Mouse (Mus musculus) forebrain, embryonic 15.5 days (tissue): Measurements from ENCODE around the gene Zbtb22. TPM values are rescaled to one million over a fixed set of nuclear protein-coding genes. Genes with fewer than 3 reads are reported as not detected.
"Not testable (repeated sequence)": the region's sequence is repeated elsewhere in the genome, so short reads cannot be mapped to it uniquely, and the experiment has no call there.

Source experiments
- ATAC-seq: fragments of 200-750 bp; cut with Nextera tagmentation; replicated peaks from 2 replicates; pipeline ENCODE4 v1.8.0; 2017; ENCODE audit warnings: mild to moderate bottlenecking, moderate TSS enrichment, moderate library complexity
- H3K27ac ChIP-seq: fragments of 300-500 bp; sonication (generic); replicated peaks from 2 replicates; pipeline ENCODE4 v1.5.1; 2015; ENCODE audit warnings: mild to moderate bottlenecking, inconsistent platforms
- H3K27me3 ChIP-seq: fragments of 300-500 bp; sonication (generic); 2 replicates; pipeline ENCODE4 v1.6.1; 2015; ENCODE audit warnings: inconsistent platforms
- H3K36me3 ChIP-seq: fragments of 300-500 bp; sonication (generic); 2 replicates; pipeline ENCODE4 v1.6.1; 2015; ENCODE audit warnings: mild to moderate bottlenecking, inconsistent platforms
- H3K4me1 ChIP-seq: fragments of 300-500 bp; sonication (generic); 2 replicates; pipeline ENCODE4 v1.6.1; 2015; ENCODE audit warnings: inconsistent platforms
- H3K4me2 ChIP-seq: fragments of 300-500 bp; sonication (generic); replicated peaks from 2 replicates; pipeline ENCODE4 v1.6.1; 2015; ENCODE audit warnings: mild to moderate bottlenecking, inconsistent platforms
- H3K4me3 ChIP-seq: fragments of 300-500 bp; sonication (generic); 2 replicates; pipeline ENCODE4 v1.5.1; 2015; ENCODE audit warnings: mild to moderate bottlenecking, inconsistent platforms
- H3K9ac ChIP-seq: fragments of 300-500 bp; sonication (generic); replicated peaks from 2 replicates; pipeline ENCODE4 v1.6.1; 2015; ENCODE audit warnings: mild to moderate bottlenecking, inconsistent platforms
- H3K9me3 ChIP-seq: fragments of 300-500 bp; sonication (generic); 2 replicates; pipeline ENCODE4 v1.6.1; 2016; ENCODE audit warnings: inconsistent platforms
- WGBS: fragments of 180-500 bp; shearing (Covaris S2); methylation state at CpG from one replicate; pipeline ENCODE4 v1.1.7; 2015; ENCODE audit warnings: mixed read lengths; 5-methylcytosine and 5-hydroxymethylcytosine counted together
- polyA plus RNA-seq: library from polyadenylated mRNA; unstranded; fragments of >200 nt; fragmentation: Nextera tagmentation; extraction: Ambion mirVana; gene quantifications from 2 replicates; pipeline ENCODE4 v1.2.1, GENCODE M21; 2015

The Zbtb22 gene
- polyA plus RNA-seq, 1 experiment from 2014 or later, result 18.7 TPM

DNA sequence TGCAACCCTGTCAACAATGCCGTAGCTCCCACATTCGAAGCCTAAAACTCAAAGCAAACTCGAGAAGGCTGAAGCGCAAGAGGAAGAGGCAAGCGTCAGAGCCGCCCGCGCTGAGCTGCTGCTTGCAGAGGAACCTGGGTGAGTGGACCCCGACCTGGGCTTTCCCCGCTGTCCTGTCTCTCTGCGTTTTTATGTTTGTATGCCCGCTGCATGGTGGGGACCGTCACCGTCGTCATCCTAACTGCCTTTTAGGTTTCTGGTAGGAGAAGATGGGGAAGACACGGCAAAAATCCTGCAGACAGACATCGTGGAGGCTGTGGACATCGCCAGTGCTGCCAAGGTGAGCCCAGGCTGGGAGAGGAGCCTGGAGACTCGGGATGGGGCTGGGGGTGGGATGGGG, 25.7 kb downstream of the Zbtb22 start:
- ATAC-seq, result no peak
- Histone ChIP-seq H3K4me2 (peak overlapping the region; percentile 95), H3K4me1 (peaks cover 26% of the 10 kb centered on the region), H3K27ac (no peak overlapping the region), H3K4me3 (peak overlapping the region; percentile 77), H3K36me3 (peaks cover 47% of the 10 kb centered on the region), H3K9ac (peak overlapping the region; percentile 79), H3K27me3 (no peaks in the 10 kb centered on the region), H3K9me3 (no peaks in the 10 kb centered on the region)
- WGBS, result 62% methylated on average over 19 of the region's 19 CpGs

DNA sequence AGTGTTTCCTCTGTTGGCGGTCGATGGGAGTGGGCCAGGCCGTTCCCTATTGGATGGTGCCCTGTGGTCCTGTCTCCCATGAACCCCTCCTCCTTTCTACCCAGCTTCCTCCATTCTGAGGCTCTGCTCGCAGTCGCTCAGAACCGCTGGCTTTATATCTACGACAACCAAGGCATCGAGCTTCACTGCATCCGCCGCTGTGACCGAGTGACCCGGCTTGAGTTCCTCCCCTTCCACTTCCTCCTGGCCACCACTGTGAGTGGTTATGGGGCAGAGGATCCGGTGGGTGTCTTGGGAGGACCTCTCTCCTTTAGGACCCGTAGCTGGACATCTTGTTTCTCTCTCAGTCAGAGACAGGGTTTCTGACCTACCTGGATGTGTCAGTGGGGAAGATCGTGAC, 27.8 kb downstream of the Zbtb22 start:
- Histone ChIP-seq H3K36me3 (peaks cover 51% of the 10 kb centered on the region), H3K4me2 (no peak overlapping the region), H3K9me3 (no peaks in the 10 kb centered on the region), H3K27ac (no peak overlapping the region), H3K9ac (no peak overlapping the region), H3K4me3 (no peak overlapping the region), H3K27me3 (no peaks in the 10 kb centered on the region), H3K4me1 (peaks cover 26% of the 10 kb centered on the region)
- 96% methylated on average over 15 of the region's 15 CpGs for WGBS
- ATAC-seq, result no peak

GRCm38 (mm10) chr17:33947430-33948089, 31.9 kb downstream of the Zbtb22 start:
- Histone ChIP-seq H3K9ac (no peak overlapping the region), H3K4me2 (no peak overlapping the region), H3K9me3 (no peaks in the 10 kb centered on the region), H3K4me3 (no peak overlapping the region), H3K27me3 (no peaks in the 10 kb centered on the region), H3K4me1 (peaks cover 34% of the 10 kb centered on the region), H3K36me3 (peaks cover 56% of the 10 kb centered on the region), H3K27ac (no peak overlapping the region)
- no peak for ATAC-seq
- WGBS, result 91% methylated on average over 10 of the region's 10 CpGs

DNA sequence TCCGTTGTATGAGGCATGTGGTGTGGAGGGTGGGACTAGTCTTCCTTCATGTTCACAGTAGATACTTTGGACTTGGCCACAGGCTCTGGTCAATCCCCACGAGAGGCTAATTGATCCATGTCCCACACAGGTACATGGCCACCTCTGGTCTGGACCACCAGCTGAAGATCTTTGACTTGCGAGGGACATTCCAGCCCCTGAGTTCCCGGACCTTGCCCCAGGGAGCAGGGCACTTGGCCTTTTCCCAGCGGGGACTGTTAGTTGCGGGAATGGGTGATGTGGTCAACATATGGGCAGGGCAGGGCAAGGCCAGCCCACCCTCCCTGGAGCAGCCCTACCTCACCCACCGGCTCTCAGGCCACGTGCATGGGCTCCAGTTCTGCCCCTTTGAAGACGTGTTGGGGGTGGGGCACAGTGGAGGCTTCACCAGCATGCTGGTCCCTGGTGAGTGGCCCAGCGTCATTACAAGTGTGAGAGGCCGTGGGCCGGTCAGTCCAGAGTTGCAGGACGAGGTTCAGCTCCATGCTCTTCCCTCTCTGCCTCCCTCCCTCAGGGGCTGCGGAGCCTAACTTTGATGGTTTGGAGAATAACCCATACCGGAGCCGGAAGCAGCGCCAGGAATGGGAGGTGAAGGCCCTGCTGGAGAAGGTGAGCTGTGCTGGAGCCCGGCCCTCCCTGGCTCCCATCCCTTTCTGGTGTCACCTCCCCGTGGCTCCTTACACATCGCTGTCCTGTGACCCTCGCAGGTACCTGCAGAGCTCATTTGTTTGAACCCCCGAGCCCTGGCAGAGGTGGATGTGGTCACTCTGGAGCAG, 32.6 kb downstream of the Zbtb22 start:
- no peak for ATAC-seq
- Histone ChIP-seq H3K4me3 (no peak overlapping the region), H3K27ac (no peak overlapping the region), H3K9ac (no peak overlapping the region), H3K4me2 (no peak overlapping the region), H3K27me3 (no peaks in the 10 kb centered on the region), H3K36me3 (peaks cover 58% of the 10 kb centered on the region), H3K9me3 (no peaks in the 10 kb centered on the region), H3K4me1 (peaks cover 41% of the 10 kb centered on the region)
- WGBS, result 90% methylated on average over 22 of the region's 22 CpGs

GRCm38 (mm10) chr17:33948905-33949537, 33.3 kb downstream of the Zbtb22 start:
- no peak for ATAC-seq

DNA sequence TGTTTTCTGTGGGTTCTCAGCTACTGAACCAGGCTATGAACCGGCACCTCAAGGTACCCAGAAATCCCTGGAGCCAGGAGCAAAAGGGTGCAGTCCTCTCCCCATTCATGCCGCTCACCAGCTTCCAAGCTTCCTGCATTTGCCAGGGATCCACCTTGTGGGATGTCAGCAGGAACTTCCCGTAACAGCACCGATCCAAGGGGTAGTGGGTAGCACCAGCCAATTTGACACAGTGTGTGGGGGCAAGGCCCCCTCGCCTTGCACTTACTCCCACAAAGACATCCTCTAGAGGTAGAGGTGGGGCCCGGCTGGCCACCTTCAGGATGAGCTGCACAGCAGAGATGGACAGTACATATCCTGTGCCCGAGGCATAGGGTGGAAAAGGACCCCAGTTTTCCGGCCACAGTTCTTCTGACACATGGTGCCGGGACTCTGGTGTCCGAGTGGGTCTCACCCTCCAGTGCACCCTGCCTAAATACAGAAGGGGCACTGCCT, 34.5 kb downstream of the Zbtb22 start:
- Histone ChIP-seq H3K9ac (peak overlapping the region; percentile 71), H3K9me3 (no peaks in the 10 kb centered on the region), H3K4me1 (peaks cover 56% of the 10 kb centered on the region), H3K36me3 (peaks cover 45% of the 10 kb centered on the region), H3K27ac (peak overlapping the region; percentile 88; the same call in 1 of the 2 replicates), H3K4me2 (peak overlapping the region; percentile 93), H3K27me3 (no peaks in the 10 kb centered on the region), H3K4me3 (peak overlapping the region; percentile 57)
- WGBS, result 74% methylated on average over 10 of the region's 10 CpGs
- ATAC-seq, result no peak

More at GRCm38 (mm10) chr17:33948905-33949537, 33.3 kb downstream of the Zbtb22 start:
- H3K4me1 ChIP-seq, result peaks cover 48% of the 10 kb centered on the region
- H3K36me3 ChIP-seq, result peaks cover 57% of the 10 kb centered on the region
- H3K27me3 ChIP-seq, result no peaks in the 10 kb centered on the region
- no peak overlapping the region for H3K4me2 ChIP-seq
- H3K9ac ChIP-seq, result no peak overlapping the region
- H3K27ac ChIP-seq, result no peak overlapping the region
- no peaks in the 10 kb centered on the region for H3K9me3 ChIP-seq
- WGBS, result 91% methylated on average over 19 of the region's 19 CpGs
- H3K4me3 ChIP-seq, result no peak overlapping the region

- peaks cover 36% of the 10 kb centered on the region for H3K36me3 ChIP-seq
- ATAC-seq, result peak; percentile 78
- H3K4me3 ChIP-seq, result peak within 1 kb of the TSS; percentile 57
- WGBS, result 1% methylated on average over 45 of the region's 45 CpGs
- H3K4me2 ChIP-seq, result peak within 1 kb of the TSS; percentile 93
- no peaks in the 10 kb centered on the region for H3K9me3 ChIP-seq
- peak within 1 kb of the TSS; percentile 88 for H3K27ac ChIP-seq
- peak within 1 kb of the TSS; percentile 71 for H3K9ac ChIP-seq
- H3K27me3 ChIP-seq, result no peaks in the 10 kb centered on the region
- H3K4me1 ChIP-seq, result peaks cover 57% of the 10 kb centered on the region
Observed at GRCm38 (mm10) chr17:33951021-33951946, 35.6 kb downstream of the Zbtb22 start, which contains the start of gene B3galt4. TSS of gene B3galt4 (minus strand) at chr17:33951488.

DNA sequence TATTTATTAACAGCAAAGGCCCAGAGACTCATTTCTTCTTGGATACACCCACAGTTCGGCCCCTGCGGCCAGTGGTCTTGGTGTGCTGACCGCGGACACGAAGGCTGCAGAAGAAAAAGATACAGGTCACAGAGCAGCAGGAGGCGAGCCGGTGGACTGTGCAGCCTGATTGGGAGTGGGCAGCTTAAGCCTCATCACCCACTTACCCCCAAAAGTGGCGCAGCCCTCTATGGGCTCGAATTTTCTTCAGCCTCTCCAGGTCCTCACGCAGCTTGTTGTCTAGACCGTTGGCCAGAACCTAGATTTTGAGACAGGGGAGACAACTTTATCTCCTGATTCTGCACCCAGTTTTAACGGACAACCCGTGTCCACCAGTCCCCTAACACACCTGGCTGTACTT, 36.3 kb downstream of the Zbtb22 start:
- Histone ChIP-seq H3K4me2 (peak overlapping the region; percentile 93; the same call in 1 of the 2 replicates), H3K4me3 (peak overlapping the region; percentile 57; the same call in 1 of the 2 replicates), H3K27ac (peak overlapping the region; percentile 88; the same call in 1 of the 2 replicates), H3K36me3 (peaks cover 32% of the 10 kb centered on the region), H3K4me1 (peaks cover 65% of the 10 kb centered on the region)
- not testable (repeated sequence) for H3K9ac ChIP-seq, H3K27me3 ChIP-seq, H3K9me3 ChIP-seq, ATAC-seq
- 79% methylated on average over 13 of the region's 13 CpGs for WGBS

DNA sequence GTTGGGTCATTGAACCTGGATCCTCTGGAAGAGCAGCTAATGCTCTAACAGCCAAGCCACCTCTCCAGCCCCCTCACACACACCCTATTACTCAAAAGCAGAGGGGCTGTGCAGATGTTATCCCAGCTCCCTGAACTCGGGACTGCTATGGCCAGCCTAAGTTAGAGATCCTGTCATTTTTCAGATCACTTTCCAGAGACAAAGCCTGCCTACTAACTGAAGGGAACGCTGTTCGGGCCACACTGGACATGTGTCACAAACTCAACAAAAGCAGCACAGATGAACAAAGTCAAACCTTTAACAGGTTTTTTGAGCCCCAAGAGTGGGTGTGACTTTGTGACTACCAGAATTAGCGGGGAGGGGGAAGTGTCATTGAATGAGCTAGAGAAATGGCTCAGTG, 37.2 kb downstream of the Zbtb22 start:
- no peaks in the 10 kb centered on the region for H3K9me3 ChIP-seq
- WGBS, result 78% methylated on average over 4 of the region's 4 CpGs
- H3K27ac ChIP-seq, result no peak overlapping the region
- H3K4me3 ChIP-seq, result 0 out of 2 replicates have a peak overlapping the region, but pooled peaks have one; percentile 2
- no peak overlapping the region for H3K4me2 ChIP-seq
- peaks cover 69% of the 10 kb centered on the region for H3K4me1 ChIP-seq
- peaks cover 26% of the 10 kb centered on the region for H3K36me3 ChIP-seq
- H3K27me3 ChIP-seq, result no peaks in the 10 kb centered on the region
- no peak for ATAC-seq
- H3K9ac ChIP-seq, result no peak overlapping the region

- ATAC-seq, result no peak
- Histone ChIP-seq H3K27ac (no peak overlapping the region), H3K9me3 (no peaks in the 10 kb centered on the region), H3K36me3 (peaks cover 23% of the 10 kb centered on the region), H3K4me3 (0 out of 2 replicates have a peak overlapping the region, but pooled peaks have one; percentile 2), H3K4me1 (peaks cover 69% of the 10 kb centered on the region), H3K9ac (no peak overlapping the region), H3K27me3 (no peaks in the 10 kb centered on the region), H3K4me2 (no peak overlapping the region)
- 84% methylated on average over 3 of the region's 3 CpGs for WGBS
Observed at GRCm38 (mm10) chr17:33953310-33953709, 37.6 kb downstream of the Zbtb22 start.

DNA sequence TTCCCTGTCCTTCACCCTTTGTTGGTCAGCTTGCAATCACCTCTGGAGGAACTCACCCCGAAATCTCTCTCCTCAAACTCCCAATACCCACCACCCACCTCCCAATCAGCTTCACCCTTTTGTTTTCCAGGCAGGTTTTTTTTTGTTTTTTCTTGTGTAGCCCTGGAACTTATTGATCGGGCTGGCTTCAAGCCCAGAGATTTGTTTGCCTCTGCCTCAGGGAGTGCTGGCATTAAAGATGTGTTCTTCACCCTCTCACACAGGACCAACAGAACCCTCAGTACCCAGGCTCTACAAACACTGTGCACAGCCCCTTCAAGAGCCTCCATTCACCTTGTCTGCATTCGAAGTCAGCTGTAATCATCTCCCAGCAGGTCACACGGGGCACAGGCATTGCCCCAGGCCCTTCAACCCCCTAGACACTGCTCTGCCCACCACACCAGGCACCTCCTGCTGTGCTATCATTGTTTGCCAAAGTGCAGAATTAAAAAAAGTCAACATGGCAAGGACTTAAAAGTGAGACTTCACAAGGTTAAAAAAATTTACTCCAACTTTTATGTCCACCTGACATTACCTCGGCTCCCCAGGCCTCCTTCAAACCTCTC, 38.4 kb downstream of the Zbtb22 start:
- Histone ChIP-seq H3K4me2 (peak overlapping the region; percentile 74), H3K9ac (peak overlapping the region; percentile 87), H3K36me3 (peaks cover 25% of the 10 kb centered on the region), H3K9me3 (no peaks in the 10 kb centered on the region), H3K27ac (peak overlapping the region; percentile 3; the same call in 1 of the 2 replicates), H3K4me3 (peak overlapping the region; percentile 56), H3K27me3 (no peaks in the 10 kb centered on the region), H3K4me1 (peaks cover 67% of the 10 kb centered on the region)
- WGBS, result 21% methylated on average over 5 of the region's 5 CpGs
- ATAC-seq, result no peak
